Mouse (Mus musculus): ENCODE results near the gene Foxn3.

- TF ChIP-seq CTCF (IDR thresholded peaks at IDR 0.05): no peak
- TF ChIP-seq EP300 (IDR thresholded peaks at IDR 0.05): no peak
Observed at GRCm38 (mm10) chr12:99338754-99339153, 224.6 kb downstream of the Foxn3 start.
